Mouse (Mus musculus): ENCODE results near the gene Klf9.
A peak's percentile ranks its signal among the peaks of the same experiment; 100 is the strongest.
"Not testable (repeated sequence)": the region's sequence is repeated elsewhere in the genome, so short reads cannot be mapped to it uniquely, and the experiment has no call there.

The Klf9 gene

GRCm38 (mm10) chr19:23141391-23142281 is 610 bp downstream of the Klf9 start:
- peak; percentile 90 for DNase-seq

DNA sequence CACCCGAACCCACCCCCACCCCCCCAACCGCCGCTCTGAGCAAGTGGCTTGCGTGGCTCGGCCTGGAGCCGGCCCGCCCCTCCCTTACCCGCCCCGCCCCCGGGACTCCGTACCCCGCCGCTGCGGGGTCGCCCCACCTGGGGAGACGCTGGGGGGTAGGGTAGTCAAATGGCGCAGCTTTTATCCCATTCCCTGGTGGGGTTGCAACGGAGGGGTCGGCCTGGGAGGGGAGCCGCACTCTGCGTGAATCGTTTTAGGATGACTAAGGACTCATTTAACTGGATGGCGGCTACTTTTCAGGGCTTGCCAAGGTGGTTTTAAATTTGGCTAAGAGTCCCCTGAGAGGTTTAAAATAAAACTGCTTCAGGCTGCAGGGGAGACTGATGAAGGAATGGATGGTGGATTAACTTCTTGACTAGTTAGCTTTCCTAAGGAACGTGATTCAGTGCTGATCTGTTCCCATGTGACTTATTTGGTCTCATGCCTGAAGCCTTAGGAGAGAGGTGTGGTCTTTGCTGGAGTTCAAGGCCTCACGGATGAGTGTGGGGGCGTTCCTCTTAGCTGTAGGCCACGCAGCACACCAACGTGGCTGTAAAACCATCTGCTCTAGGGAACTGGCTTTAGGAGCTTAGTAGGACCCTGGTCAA is 1.5 kb downstream of the Klf9 start:
- no peak for DNase-seq

- DNase-seq: no peak
Observed at GRCm38 (mm10) chr19:23143074-23143445, 2.0 kb downstream of the Klf9 start.

- no peak for DNase-seq
Observed at GRCm38 (mm10) chr19:23143541-23143940, 2.5 kb downstream of the Klf9 start.

GRCm38 (mm10) chr19:23144031-23144430 is 3.0 kb downstream of the Klf9 start:
- DNase-seq: no peak

- DNase-seq: no peak
Observed at GRCm38 (mm10) chr19:23145146-23145545, 4.1 kb downstream of the Klf9 start.

DNA sequence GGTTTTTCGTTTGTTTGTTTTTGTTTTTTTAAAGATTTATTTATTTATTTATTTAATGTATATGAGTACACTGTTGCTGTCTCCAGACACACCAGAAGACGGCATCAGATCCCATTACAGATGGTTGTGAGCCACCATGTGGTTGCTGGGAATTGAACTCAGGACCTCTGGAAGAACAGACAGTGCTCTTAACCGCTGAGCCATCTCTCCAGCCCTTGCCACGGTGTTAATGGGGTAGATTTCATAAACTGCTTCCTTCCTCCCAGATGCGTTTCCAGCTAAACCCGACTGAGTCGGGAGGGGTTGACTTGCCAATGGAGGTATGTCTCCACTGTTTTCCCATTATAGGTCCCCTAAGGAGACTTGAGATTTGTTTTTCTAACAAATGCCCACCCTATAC is 4.5 kb downstream of the Klf9 start:
- not testable (repeated sequence) for DNase-seq

DNA sequence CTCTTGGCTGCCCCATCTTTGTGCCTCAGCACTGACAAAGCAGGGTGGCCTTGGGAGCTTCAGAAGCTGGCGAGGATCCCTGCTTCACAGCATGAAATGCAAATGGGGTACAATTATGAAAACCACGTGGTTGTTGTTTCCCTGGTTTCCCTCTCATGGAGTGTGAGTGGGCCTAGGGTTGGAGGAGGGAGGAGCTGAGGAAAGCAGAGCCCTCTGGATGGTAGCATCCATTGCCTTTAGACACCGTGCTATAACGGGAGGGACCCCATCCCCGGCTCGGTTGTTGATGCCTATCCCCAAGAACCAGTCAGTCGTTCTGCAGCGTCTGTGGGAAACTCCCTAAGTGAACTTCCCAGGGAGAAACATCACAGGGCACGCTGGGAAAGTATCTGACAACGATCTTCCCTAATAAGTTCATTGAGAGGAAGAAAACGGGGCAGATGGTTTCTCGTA is 5.4 kb downstream of the Klf9 start:
- no peak for DNase-seq

GRCm38 (mm10) chr19:23147026-23147966 is 6.3 kb downstream of the Klf9 start:
- no peak for DNase-seq

GRCm38 (mm10) chr19:23149465-23150410 is 8.7 kb downstream of the Klf9 start:
- DNase-seq: no peak

GRCm38 (mm10) chr19:23150556-23151265 is 9.7 kb downstream of the Klf9 start:
- no peak for DNase-seq

GRCm38 (mm10) chr19:23151651-23152070 is 10.6 kb downstream of the Klf9 start:
- DNase-seq: peak; percentile 54

- no peak for DNase-seq
Observed at GRCm38 (mm10) chr19:23152201-23152640, 11.2 kb downstream of the Klf9 start.

DNA sequence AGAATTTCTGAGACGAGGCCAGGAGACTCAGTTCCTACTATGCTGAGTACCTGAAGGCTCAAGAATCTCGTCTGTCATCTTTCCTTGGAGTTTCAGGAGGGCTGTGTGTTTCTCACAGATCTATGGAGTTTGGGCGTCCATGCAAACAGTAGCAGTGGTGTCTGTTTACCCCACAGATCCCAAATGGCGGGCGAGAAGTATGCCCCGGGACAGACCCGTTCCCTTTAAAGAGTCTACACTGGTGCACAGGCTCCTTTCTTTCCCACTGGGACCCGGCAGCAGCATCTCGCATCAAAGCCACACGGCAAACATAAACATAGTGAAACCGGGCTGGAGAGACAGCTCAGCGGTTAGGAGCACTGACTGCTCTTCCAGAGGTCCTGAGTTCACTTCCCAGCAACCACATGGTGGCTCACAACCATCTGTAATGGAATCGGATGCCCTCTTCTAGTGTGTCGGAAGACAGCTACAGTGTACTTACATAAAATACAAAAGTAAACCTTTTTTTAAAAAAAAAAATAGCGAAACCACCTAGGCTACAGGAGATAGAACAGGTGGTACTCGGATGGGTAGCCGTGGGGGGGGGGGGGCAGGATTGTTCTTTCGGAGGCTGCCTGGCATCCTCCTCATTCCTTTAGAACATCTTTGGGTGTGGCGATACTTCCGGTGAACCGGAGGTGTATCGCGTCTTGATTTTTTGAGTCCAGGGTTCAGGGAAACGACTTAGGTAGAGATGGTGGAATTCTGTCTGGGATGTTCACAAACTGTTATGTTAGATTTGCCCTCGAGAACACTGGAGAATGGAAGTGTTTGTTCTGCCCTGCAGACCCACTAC is 12.0 kb downstream of the Klf9 start:
- no peak for DNase-seq

DNA sequence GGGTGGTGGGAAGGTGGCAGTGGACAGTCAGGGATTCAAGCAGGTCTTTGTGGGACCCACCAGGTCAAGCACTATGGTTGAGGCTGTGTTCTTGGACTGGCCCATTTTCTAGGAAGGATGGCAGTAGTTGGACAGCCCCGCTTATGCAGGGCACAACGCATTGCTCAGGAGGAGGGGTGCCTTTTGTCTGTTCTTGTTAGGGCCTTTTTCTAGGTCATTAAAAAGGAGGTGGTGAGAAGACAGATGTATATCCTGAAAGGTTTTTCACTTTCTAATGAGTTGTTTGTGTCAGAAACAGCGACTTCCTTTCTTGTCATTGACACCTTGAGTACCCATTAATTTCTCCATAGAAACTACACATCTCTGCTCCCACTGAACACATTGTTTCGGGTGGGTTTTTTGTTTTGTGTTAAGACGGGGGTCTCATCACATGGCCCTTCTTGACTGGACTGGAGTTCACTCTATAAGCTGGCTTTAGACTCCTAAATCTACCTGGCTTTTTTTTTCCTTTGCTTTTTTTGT is 12.6 kb downstream of the Klf9 start:
- no peak for DNase-seq

- no peak for DNase-seq
Observed at GRCm38 (mm10) chr19:23159780-23160395, 18.9 kb downstream of the Klf9 start.

DNA sequence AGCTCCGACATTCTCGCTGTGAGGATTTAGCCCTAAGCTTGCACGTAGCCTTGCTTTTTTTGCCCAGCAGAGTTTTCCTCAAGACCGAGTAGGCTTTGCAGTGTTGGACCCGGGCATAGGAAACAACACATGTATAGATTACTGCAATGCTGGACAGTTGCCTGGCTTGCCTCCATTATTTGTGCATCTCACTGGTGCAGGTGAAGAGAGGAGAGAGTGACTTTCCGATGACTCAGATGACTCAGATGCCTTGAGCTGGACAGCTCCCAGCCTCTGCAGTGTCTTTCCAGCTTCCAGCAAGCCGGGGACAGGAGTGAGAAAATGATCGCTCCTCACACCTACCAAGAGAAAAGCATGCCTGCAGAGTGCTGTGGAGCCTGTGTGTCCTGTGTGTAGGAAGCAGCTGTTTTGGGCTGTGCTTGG is 21.4 kb downstream of the Klf9 start:
- no peak for DNase-seq

DNA sequence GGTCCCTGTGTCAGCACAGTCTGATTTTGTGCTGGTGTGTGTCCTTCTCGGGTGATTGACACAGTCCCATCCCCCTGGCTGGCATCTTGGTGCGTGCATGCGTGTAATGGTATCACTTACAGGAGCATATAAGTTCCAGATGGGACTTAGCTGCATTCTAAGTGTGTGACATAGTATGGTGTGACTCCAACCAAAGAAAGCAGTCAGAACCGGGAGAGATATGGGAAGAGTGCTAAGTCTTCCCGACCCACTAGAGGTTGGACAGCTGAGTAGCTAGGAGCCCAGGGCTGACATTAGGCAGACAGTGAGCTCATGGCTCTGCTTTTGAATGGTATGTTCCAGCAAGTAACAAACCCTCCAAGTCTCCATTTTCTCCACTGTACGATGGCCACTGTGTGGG is 21.9 kb downstream of the Klf9 start:
- DNase-seq: no peak

DNA sequence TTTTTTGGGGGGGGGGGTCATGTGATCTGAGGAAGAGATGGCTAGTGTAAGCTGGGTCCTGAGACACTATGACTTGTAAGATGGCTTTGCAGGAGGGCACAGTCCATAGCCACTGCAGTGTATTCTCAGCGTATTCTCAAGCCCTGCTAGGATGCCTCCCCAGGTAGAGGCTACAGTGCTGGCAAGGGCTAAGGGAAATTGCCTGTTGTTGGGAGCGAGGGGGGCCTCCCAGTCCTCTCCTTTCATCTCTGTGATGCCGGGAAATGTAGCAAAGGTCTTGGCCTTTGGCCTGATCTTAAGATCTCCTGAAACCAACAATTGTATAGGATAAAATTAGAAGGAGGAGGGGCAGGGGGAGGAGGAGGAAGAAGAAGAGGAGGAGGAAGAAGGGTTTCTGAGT is 22.3 kb downstream of the Klf9 start:
- no peak for DNase-seq
